ENCODE assay signal across 27 mouse cellular contexts in the genomic region with DNA sequence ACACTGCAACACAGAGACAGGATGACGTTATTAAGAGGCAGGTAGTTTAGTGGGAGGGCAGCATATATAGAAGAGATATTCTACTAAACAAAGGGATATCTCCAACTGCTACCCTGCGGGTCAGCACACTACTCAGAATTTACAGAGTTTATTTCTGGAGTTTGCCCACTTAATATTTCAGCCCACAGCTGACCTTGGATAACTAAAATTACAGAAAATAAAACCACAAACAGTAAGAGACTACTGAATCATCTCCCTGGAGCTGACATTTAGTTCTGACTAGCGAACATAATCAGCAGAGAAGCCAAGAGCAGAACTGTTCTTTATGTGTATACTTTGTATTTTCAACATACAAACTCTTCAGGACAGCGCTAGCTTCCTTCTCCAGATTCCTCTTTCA. TPM values are rescaled to one million over a fixed set of nuclear protein-coding genes. Genes with fewer than 3 reads are reported as not detected.
DNase-seq lines count a peak whose midpoint lies in the region; ATAC-seq and TF ChIP-seq lines count a peak whose summit lies in the region.
"Had no signal": no experiment of that assay in that cellular context is flagged by ENCODE, and none has a peak within 500 bp of the region (broad histone marks: within the 10 kb centered on the region; RNA-seq: fewer than 3 reads in every experiment).

No protein-coding gene starts in this region.

- peak overlapping the region; percentile 21; the same call in 1 of the 2 replicates for H3K27ac ChIP-seq in left cerebral cortex, adult 2 months
- H3K27ac ChIP-seq: embryonic facial prominence, embryonic 13.5 days; embryonic facial prominence, embryonic 15.5 days; forebrain, embryonic 10.5 days; forebrain, embryonic 12.5 days; forebrain, embryonic 15.5 days had no signal

- H3K79me2 ChIP-seq in myocyte (ENCODE audit: control insufficient read depth, insufficient read depth) = peaks cover 89% of the 10 kb centered on the region

- H3K4me2 ChIP-seq in myocyte (ENCODE audit: low read depth) = peak overlapping the region; percentile 61
- H3K4me2 ChIP-seq: embryonic facial prominence, embryonic 13.5 days; embryonic facial prominence, embryonic 15.5 days; forebrain, embryonic 12.5 days; forebrain, embryonic 15.5 days had no signal

- no peak overlapping the region for H3K4me3 ChIP-seq in left cerebral cortex, adult 2 months
- no peak overlapping the region for H3K4me3 ChIP-seq in myocyte
- H3K4me3 ChIP-seq: embryonic facial prominence, embryonic 13.5 days; embryonic facial prominence, embryonic 15.5 days; erythroblast, embryonic 14.5 days; forebrain, embryonic 10.5 days; forebrain, embryonic 12.5 days; forebrain, embryonic 15.5 days had no signal

- intact Hi-C loops in left cerebral cortex, adult 2 months (cut with DNase I) = no loop called here

- H3ac ChIP-seq in myocyte (ENCODE audit: control insufficient read depth, insufficient read length) = no peak overlapping the region

- no peaks in the 10 kb centered on the region for H3K36me3 ChIP-seq in myocyte (ENCODE audit: control insufficient read depth, insufficient read depth)
- H3K36me3 ChIP-seq: embryonic facial prominence, embryonic 13.5 days; embryonic facial prominence, embryonic 15.5 days; forebrain, embryonic 15.5 days; G1E had no signal

- no peak for TF ChIP-seq CTCF in left cerebral cortex, adult 2 months (IDR thresholded peaks at IDR 0.05)

- TF ChIP-seq POLR2A in myocyte (IDR thresholded peaks at IDR 0.05; ENCODE audit: insufficient read length, low read depth) = no peak

- peak; percentile 14 for DNase-seq in adrenal gland, adult 2 months
- DNase-seq in adrenal gland, adult 8-10 months = no peak
- no peak for DNase-seq in left cerebral cortex, adult 2 months (ENCODE audit: extremely low spot score in 1 of 2, low spot score in 2 of 2)
- no peak for DNase-seq in left cerebral cortex, adult 8-10 months (ENCODE audit: low spot score in 2 of 2)
- DNase-seq: adrenal gland, postnatal 10 days; adrenal gland, postnatal 25 days; B cell, adult 2 months; cerebellum, adult 11 months; cerebellum, adult 18-20 months; cerebellum, adult 8-10 months; cerebellum, adult 9-11 months; cerebellum, postnatal 14 days; cerebellum, postnatal 36 days; embryo, embryonic 11 days; forebrain, postnatal 0 days had no signal

- no peaks in the 10 kb centered on the region for H3K27me3 ChIP-seq in myocyte (ENCODE audit: control insufficient read depth, insufficient read depth, insufficient read length)
- H3K27me3 ChIP-seq: CH12.LX; embryonic facial prominence, embryonic 13.5 days; embryonic facial prominence, embryonic 15.5 days; forebrain, embryonic 12.5 days; forebrain, embryonic 15.5 days; Patski had no signal

- ATAC-seq in activated CD4-positive, CD25-positive, alpha-beta regulatory T cell, adult 4 months = no peak
- ATAC-seq: CD4-positive, CD25-positive, alpha-beta regulatory T cell, adult 4 months; forebrain, embryonic 15.5 days; forebrain, postnatal 0 days; Patski had no signal

TF ChIP-seq in myocyte, 11 proteins besides CTCF, POLR2A, EP300 and RAD21:
- TF ChIP-seq SRF (IDR thresholded peaks at IDR 0.05; ENCODE audit: control insufficient read depth, insufficient read length, low read depth) (no peak), MAX (IDR thresholded peaks at IDR 0.05; ENCODE audit: low read depth) (no peak), USF1 (IDR thresholded peaks at IDR 0.05; ENCODE audit: low read depth) (no peak), MYOG (IDR thresholded peaks at IDR 0.05; ENCODE audit: control insufficient read depth in 1 of 3, insufficient read depth in 1 of 3, insufficient read length in 2 of 3, low read depth in 2 of 3) (no peak), MYOD1 (IDR thresholded peaks at IDR 0.05; ENCODE audit: control insufficient read depth in 1 of 3, insufficient read length in 2 of 3, low read depth in 2 of 3) (no peak), TCF3 (IDR thresholded peaks at IDR 0.05; ENCODE audit: insufficient read length, low read depth) (no peak), POLR2AphosphoS2 (IDR thresholded peaks at IDR 0.05; ENCODE audit: insufficient read length, low read depth) (no peak), REST (IDR thresholded peaks at IDR 0.05; ENCODE audit: insufficient read depth, insufficient read length) (no peak), TCF12 (IDR thresholded peaks at IDR 0.05; ENCODE audit: insufficient read depth, poor library complexity, severe bottlenecking) (no peak), E2F4 (IDR thresholded peaks at IDR 0.05; ENCODE audit: insufficient read depth) (no peak), CEBPB (IDR thresholded peaks at IDR 0.05; ENCODE audit: insufficient read depth, poor library complexity, severe bottlenecking) (no peak)

RNA-seq across cellular contexts. Expression of gene Fnbp1l, which starts 20.2 kb away (rescaled TPM):
- 10 to 100 TPM; 16.3 to 22.0 TPM for total RNA-seq in adrenal gland, adult 2 months (2021)
- 1.4 TPM in 2 replicates for polyA plus RNA-seq in adrenal gland, adult 2 months (2012; rRNA removed)
- total RNA-seq in adrenal gland, adult 8-10 months (2022) = 10 to 100 TPM; 14.5 to 32.5 (median 22.5) TPM
- 100 to 1,000 TPM; 108 TPM for total RNA-seq in left cerebral cortex, adult 2 months (2021)
- total RNA-seq in left cerebral cortex, adult 8-10 months (2022) = 10 to 100 TPM; 85.1 to 97.5 (median 86.9) TPM
- polyA plus RNA-seq in myocyte (2012; fragmentation: generic; extraction: Trizol) = 8.6 TPM
- under 1 TPM in 1 of 2 experiments, not detected in 1; 0.08 TPM for polyA plus RNA-seq in activated CD4-positive, CD25-positive, alpha-beta regulatory T cell, adult 4 months (2017; shearing (Covaris generic))
- polyA plus RNA-seq: erythroblast, embryonic 14.5 days; G1E had no signal
